In the genomic region with DNA sequence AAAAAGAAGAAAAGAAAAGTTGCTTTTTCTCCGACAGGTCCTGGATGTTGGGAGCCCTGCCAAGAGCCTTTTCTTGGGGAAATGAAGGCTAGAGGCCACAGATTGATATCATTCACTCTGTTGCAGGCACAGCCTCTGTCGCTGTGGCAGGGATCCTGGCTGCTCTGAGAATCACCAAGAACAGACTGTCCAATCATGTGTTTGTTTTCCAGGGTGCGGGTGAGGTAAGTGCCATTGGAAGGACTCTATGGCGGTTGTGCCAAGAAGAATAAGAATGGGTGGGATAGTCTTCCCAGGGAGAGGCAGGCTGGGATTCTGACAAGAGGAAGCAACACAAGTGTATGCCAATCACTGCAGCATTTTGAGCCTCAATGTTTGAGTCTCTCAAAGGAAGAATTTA, we compare ENCODE assay signal across 29 mouse cellular contexts. TPM values are rescaled to one million over a fixed set of nuclear protein-coding genes. Genes with fewer than 3 reads are reported as not detected.
A peak's percentile ranks its signal among the peaks of the same experiment; 100 is the strongest.
DNase-seq lines count a peak whose midpoint lies in the region; ATAC-seq and TF ChIP-seq lines count a peak whose summit lies in the region.
"Had no signal": no experiment of that assay in that cellular context is flagged by ENCODE, and none has a peak within 500 bp of the region (broad histone marks: within the 10 kb centered on the region; RNA-seq: fewer than 3 reads in every experiment).

No protein-coding gene starts in this region.

- H3K4me2 ChIP-seq in forebrain, embryonic 16.5 days (ENCODE audit: low read length), result no peak overlapping the region
- no peak overlapping the region for H3K4me2 ChIP-seq in forebrain, postnatal 0 days (ENCODE audit: low read depth)
- H3K4me2 ChIP-seq in kidney, embryonic 16.5 days (replicated peaks; ENCODE audit: low read depth, low read length), result no peak overlapping the region
- H3K4me2 ChIP-seq: embryonic facial prominence, embryonic 13.5 days; forebrain, embryonic 13.5 days; heart, embryonic 13.5 days; hindbrain, embryonic 14.5 days had no signal

- no peaks in the 10 kb centered on the region for H3K9me3 ChIP-seq in forebrain, embryonic 16.5 days (ENCODE audit: control insufficient read depth, low read length)
- H3K9me3 ChIP-seq in forebrain, postnatal 0 days (ENCODE audit: low read length), result no peaks in the 10 kb centered on the region
- H3K9me3 ChIP-seq in kidney, embryonic 16.5 days (ENCODE audit: low read length), result no peaks in the 10 kb centered on the region
- H3K9me3 ChIP-seq: embryonic facial prominence, embryonic 10.5 days; embryonic facial prominence, embryonic 13.5 days; forebrain, embryonic 10.5 days; forebrain, embryonic 13.5 days; heart, embryonic 13.5 days had no signal

- TF ChIP-seq CTCF in forebrain, postnatal 0 days (IDR thresholded peaks at IDR 0.05; ENCODE audit: low read depth), result no peak

- H3K36me3 ChIP-seq in forebrain, embryonic 16.5 days (ENCODE audit: control insufficient read depth, insufficient read depth), result no peaks in the 10 kb centered on the region
- no peaks in the 10 kb centered on the region for H3K36me3 ChIP-seq in forebrain, postnatal 0 days (ENCODE audit: insufficient read depth)
- H3K36me3 ChIP-seq in kidney, embryonic 16.5 days (ENCODE audit: insufficient read depth, low read length), result no peaks in the 10 kb centered on the region
- H3K36me3 ChIP-seq: embryonic facial prominence, embryonic 10.5 days; embryonic facial prominence, embryonic 13.5 days; forebrain, embryonic 10.5 days; heart, embryonic 13.5 days had no signal

- H3K4me1 ChIP-seq in forebrain, embryonic 16.5 days (replicated peaks; ENCODE audit: control insufficient read depth, insufficient read depth, low read length), result no peaks in the 10 kb centered on the region; the same call in 1 of the 2 replicates
- H3K4me1 ChIP-seq in forebrain, postnatal 0 days (ENCODE audit: insufficient read depth), result no peaks in the 10 kb centered on the region
- no peaks in the 10 kb centered on the region for H3K4me1 ChIP-seq in kidney, embryonic 16.5 days (ENCODE audit: insufficient read depth, low read length)
- H3K4me1 ChIP-seq: heart, embryonic 13.5 days had no signal

- no peaks in the 10 kb centered on the region for H3K27me3 ChIP-seq in forebrain, embryonic 16.5 days (replicated peaks; ENCODE audit: control insufficient read depth, insufficient read depth, low read length)
- no peaks in the 10 kb centered on the region for H3K27me3 ChIP-seq in forebrain, postnatal 0 days (ENCODE audit: insufficient read depth, low read length)
- H3K27me3 ChIP-seq in kidney, embryonic 16.5 days (ENCODE audit: insufficient read depth, low read length), result no peaks in the 10 kb centered on the region
- H3K27me3 ChIP-seq: embryonic facial prominence, embryonic 13.5 days; forebrain, embryonic 13.5 days; heart, embryonic 13.5 days had no signal

- 38% methylated on average over 4 of the region's 4 CpGs for WGBS in forebrain, embryonic 16.5 days
- WGBS in forebrain, postnatal 0 days, result 49% methylated on average over 4 of the region's 4 CpGs
- WGBS in kidney, embryonic 16.5 days, result 74% methylated on average over 4 of the region's 4 CpGs

- ATAC-seq in forebrain, embryonic 16.5 days, result peak; percentile 21; the same call in 1 of the 2 replicates
- no peak for ATAC-seq in forebrain, postnatal 0 days
- ATAC-seq in kidney, embryonic 16.5 days (ENCODE audit: low FRiP score, low TSS enrichment), result no peak
- ATAC-seq: activated CD4-positive, CD25-positive, alpha-beta regulatory T cell, adult 4 months; forebrain, embryonic 13.5 days; hindbrain, postnatal 0 days; inflammation-experienced regulatory T-cells, adult 6 months had no signal

- H3K9ac ChIP-seq in forebrain, embryonic 16.5 days (replicated peaks; ENCODE audit: low read depth, low read length), result no peak overlapping the region
- no peak overlapping the region for H3K9ac ChIP-seq in forebrain, postnatal 0 days
- H3K9ac ChIP-seq in kidney, embryonic 16.5 days (replicated peaks; ENCODE audit: low read length), result no peak overlapping the region
- H3K9ac ChIP-seq: embryonic facial prominence, embryonic 13.5 days; forebrain, embryonic 13.5 days; heart, embryonic 13.5 days; hindbrain, embryonic 14.5 days had no signal

- DNase-seq in forebrain, postnatal 0 days, result no peak
- peak; percentile 24 to 51 for DNase-seq in lung, adult 18-20 months
- DNase-seq in lung, postnatal 4 days, result no peak
- peak; percentile 22 for DNase-seq in brain, adult 2 months (ENCODE audit: low read depth, low spot score)
- peak; percentile 49 for DNase-seq in lung, postnatal 36 days
- DNase-seq: adrenal gland, adult 8-10 months; adrenal gland, postnatal 25 days; cerebellum, adult 11 months; cerebellum, adult 2 months; cerebellum, postnatal 10 days; cerebellum, postnatal 36 days; embryo, embryonic 11 days; gastrocnemius, postnatal 25 days; heart, postnatal 14 days; heart, postnatal 4 days had no signal

- H3K27ac ChIP-seq in forebrain, embryonic 16.5 days (ENCODE audit: low read length), result no peak overlapping the region
- no peak overlapping the region for H3K27ac ChIP-seq in forebrain, postnatal 0 days (ENCODE audit: low read depth, low read length)
- no peak overlapping the region for H3K27ac ChIP-seq in kidney, embryonic 16.5 days (ENCODE audit: low read length)
- H3K27ac ChIP-seq: embryonic facial prominence, embryonic 10.5 days; embryonic facial prominence, embryonic 13.5 days; forebrain, embryonic 10.5 days; forebrain, embryonic 13.5 days; heart, embryonic 13.5 days; hindbrain, embryonic 14.5 days; hindbrain, postnatal 0 days had no signal

- no peak overlapping the region for H3K4me3 ChIP-seq in forebrain, embryonic 16.5 days (replicated peaks; ENCODE audit: low read length)
- no peak overlapping the region for H3K4me3 ChIP-seq in forebrain, postnatal 0 days (ENCODE audit: low read depth, low read length)
- H3K4me3 ChIP-seq in kidney, embryonic 16.5 days (ENCODE audit: low read length), result no peak overlapping the region
- H3K4me3 ChIP-seq: embryonic facial prominence, embryonic 10.5 days; embryonic facial prominence, embryonic 13.5 days; erythroblast, embryonic 14.5 days; forebrain, embryonic 10.5 days; forebrain, embryonic 13.5 days; heart, embryonic 13.5 days had no signal

RNA-seq across cellular contexts. Expression of gene Ccdc81, which starts 57.8 kb away (rescaled TPM):
- 0.39 and 0.48 TPM in 2 replicates for polyA plus RNA-seq in forebrain, embryonic 16.5 days (2015; fragmentation: Nextera tagmentation; extraction: Ambion mirVana)
- 0.77 and 1.5 TPM in 2 replicates for total RNA-seq in forebrain, postnatal 0 days (2014; rRNA removed)
- 0.62 and 1.2 TPM in 2 replicates for polyA plus RNA-seq in forebrain, postnatal 0 days (2015; fragmentation: Nextera tagmentation; extraction: Ambion mirVana)
- 0.14 and 0.25 TPM in 2 replicates for polyA plus RNA-seq in kidney, embryonic 16.5 days (2015; fragmentation: Nextera tagmentation; extraction: Ambion mirVana)
- total RNA-seq: adrenal gland, postnatal 25 days; gastrocnemius, adult 8-10 months; gastrocnemius, postnatal 25 days; heart, adult 8-10 months; heart, postnatal 4 days had no signal
- polyA plus RNA-seq: activated CD4-positive, CD25-positive, alpha-beta regulatory T cell, adult 4 months; erythroblast, embryonic 14.5 days; forebrain, embryonic 10.5 days; heart, embryonic 13.5 days; inflammation-experienced regulatory T-cells, adult 6 months had no signal

Comparison
In these comparisons a context has a peak if more than half of its experiments do, and no peak if none do; other contexts are left out.
1. DNase-seq: peak in lung, adult 18-20 months (2 of 2), brain, adult 2 months (single experiment) and lung, postnatal 36 days (single experiment); none in forebrain, postnatal 0 days (single experiment) and lung, postnatal 4 days (0 of 2).